Mouse (Mus musculus): Measurements from ENCODE around the gene Hpse2.
"Not testable (repeated sequence)": the region's sequence is repeated elsewhere in the genome, so short reads cannot be mapped to it uniquely, and the experiment has no call there.

Gene Hpse2

GRCm38 (mm10) chr19:43388017-43388904, at the start of gene Hpse2:
Gene Hpse2 (minus strand): TSS chr19:43388355.
- DNase-seq, result no peak

- DNase-seq, result no peak
Observed at GRCm38 (mm10) chr19:43427446-43428224, 39.5 kb upstream of the Hpse2 start.

- no peak for DNase-seq
Observed at GRCm38 (mm10) chr19:43424082-43424481, 35.9 kb upstream of the Hpse2 start.

GRCm38 (mm10) chr19:43420506-43420905, 32.4 kb upstream of the Hpse2 start:
- DNase-seq, result no peak

- DNase-seq, result no peak
Observed at GRCm38 (mm10) chr19:43415565-43415964, 27.4 kb upstream of the Hpse2 start.

- DNase-seq, result no peak
Observed at GRCm38 (mm10) chr19:43407181-43407580, 19.0 kb upstream of the Hpse2 start.

- peak; percentile 35 for DNase-seq
Observed at GRCm38 (mm10) chr19:43396327-43396726, 8.2 kb upstream of the Hpse2 start.

- DNase-seq, result no peak
Observed at GRCm38 (mm10) chr19:43387071-43387770, 934 bp downstream of the Hpse2 start.

- DNase-seq, result peak; percentile 18
Observed at GRCm38 (mm10) chr19:43386041-43386952, 1.9 kb downstream of the Hpse2 start.

- no peak for DNase-seq
Observed at GRCm38 (mm10) chr19:43385451-43385850, 2.7 kb downstream of the Hpse2 start.

GRCm38 (mm10) chr19:43384978-43385431, 3.1 kb downstream of the Hpse2 start:
- DNase-seq, result no peak

GRCm38 (mm10) chr19:43384346-43384977, 3.7 kb downstream of the Hpse2 start:
- DNase-seq, result no peak

GRCm38 (mm10) chr19:43358830-43359229, 29.3 kb downstream of the Hpse2 start:
- no peak for DNase-seq

- peak; percentile 34 for DNase-seq
Observed at GRCm38 (mm10) chr19:43311125-43311524, 77.0 kb downstream of the Hpse2 start.

GRCm38 (mm10) chr19:43306756-43307155, 81.4 kb downstream of the Hpse2 start:
- no peak for DNase-seq

- not testable (repeated sequence) for DNase-seq
Observed at GRCm38 (mm10) chr19:43281336-43281735, 106.8 kb downstream of the Hpse2 start.

GRCm38 (mm10) chr19:43243993-43244392, 144.2 kb downstream of the Hpse2 start:
- no peak for DNase-seq

- DNase-seq, result no peak
Observed at GRCm38 (mm10) chr19:43231711-43232110, 156.4 kb downstream of the Hpse2 start.

GRCm38 (mm10) chr19:43193562-43193961, 194.6 kb downstream of the Hpse2 start:
- no peak for DNase-seq

GRCm38 (mm10) chr19:43175437-43175965, 212.7 kb downstream of the Hpse2 start:
- no peak for DNase-seq

GRCm38 (mm10) chr19:43174812-43175211, 213.3 kb downstream of the Hpse2 start:
- no peak for DNase-seq
